ENCODE assay signal across 8 mouse cellular contexts in genomic region chr6:99521038-99521640, GRCm38 (mm10). TPM values are rescaled to one million over a fixed set of nuclear protein-coding genes. Genes with fewer than 3 reads are reported as not detected.
DNase-seq lines count a peak whose midpoint lies in the region; ATAC-seq and TF ChIP-seq lines count a peak whose summit lies in the region.

No protein-coding gene starts in this region.

- under 1% methylated on average over 53 of the region's 54 CpGs for WGBS in forebrain, embryonic 10.5 days
- WGBS in heart, postnatal 0 days, result under 1% methylated on average over 52 of the region's 54 CpGs
- WGBS in lung, embryonic 16.5 days, result under 1% methylated on average over 50 of the region's 54 CpGs

- TF ChIP-seq CTCF in heart, postnatal 0 days (IDR thresholded peaks at IDR 0.05; ENCODE audit: low read depth), result no peak

- DNase-seq in CD4-positive, CD25-positive, alpha-beta regulatory T cell, adult 2 months (ENCODE audit: low read depth, low spot score), result peak; percentile 51
- peak; percentile 69 for DNase-seq in adrenal gland, postnatal 25 days
- DNase-seq in forebrain, embryonic 10.5 days (ENCODE audit: extremely low spot score, low spot score), result peak; percentile 76
- DNase-seq in heart, postnatal 0 days (ENCODE audit: low spot score), result peak; percentile 66
- peak; percentile 78 to 86 for DNase-seq in kidney, postnatal 4 days
- DNase-seq in ovary, postnatal 36 days (ENCODE audit: low spot score), result peak; percentile 70
- DNase-seq in urinary bladder, adult 2 months (ENCODE audit: low spot score), result peak; percentile 71

- peak; percentile 65 for ATAC-seq in heart, postnatal 0 days (ENCODE audit: insufficient read depth, low read depth)
- peak; percentile 81 for ATAC-seq in lung, embryonic 16.5 days (ENCODE audit: low read depth)

- peak overlapping the region; percentile 100 for H3K27ac ChIP-seq in forebrain, embryonic 10.5 days
- H3K27ac ChIP-seq in heart, postnatal 0 days (ENCODE audit: low read depth), result peak overlapping the region; percentile 99
- H3K27ac ChIP-seq in lung, embryonic 16.5 days (ENCODE audit: low read length), result peak overlapping the region; percentile 99

- peak overlapping the region; percentile 85 for H3K9ac ChIP-seq in heart, postnatal 0 days (replicated peaks; ENCODE audit: low read depth, low read length)
- peak overlapping the region; percentile 77 for H3K9ac ChIP-seq in lung, embryonic 16.5 days (ENCODE audit: low read length)

- TF ChIP-seq EP300 in heart, postnatal 0 days (IDR thresholded peaks at IDR 0.05; ENCODE audit: low read depth), result no peak

- H3K4me3 ChIP-seq in forebrain, embryonic 10.5 days, result peak overlapping the region; percentile 90
- peak overlapping the region; percentile 72 for H3K4me3 ChIP-seq in heart, postnatal 0 days (ENCODE audit: low read depth, low read length)
- H3K4me3 ChIP-seq in lung, embryonic 16.5 days (ENCODE audit: low read length), result peak overlapping the region; percentile 87

- no peaks in the 10 kb centered on the region for H3K9me3 ChIP-seq in forebrain, embryonic 10.5 days
- no peaks in the 10 kb centered on the region for H3K9me3 ChIP-seq in heart, postnatal 0 days (replicated peaks; ENCODE audit: control insufficient read depth, low read length)
- no peaks in the 10 kb centered on the region for H3K9me3 ChIP-seq in lung, embryonic 16.5 days (ENCODE audit: control insufficient read depth, low read length)

- peaks cover 74% of the 10 kb centered on the region for H3K4me1 ChIP-seq in forebrain, embryonic 10.5 days
- no peaks in the 10 kb centered on the region for H3K4me1 ChIP-seq in heart, postnatal 0 days (ENCODE audit: control insufficient read depth, insufficient read depth)
- H3K4me1 ChIP-seq in lung, embryonic 16.5 days (replicated peaks; ENCODE audit: control insufficient read depth, insufficient read depth, low read length), result peaks cover 12% of the 10 kb centered on the region

- peak overlapping the region; percentile 93 for H3K4me2 ChIP-seq in heart, postnatal 0 days (ENCODE audit: low read depth, low read length)
- peak overlapping the region; percentile 86 for H3K4me2 ChIP-seq in lung, embryonic 16.5 days (ENCODE audit: low read depth, low read length)

- no peaks in the 10 kb centered on the region for H3K27me3 ChIP-seq in forebrain, embryonic 10.5 days (ENCODE audit: poor library complexity, severe bottlenecking)
- no peaks in the 10 kb centered on the region for H3K27me3 ChIP-seq in heart, postnatal 0 days (ENCODE audit: control insufficient read depth, insufficient read depth, low read length)
- no peaks in the 10 kb centered on the region for H3K27me3 ChIP-seq in lung, embryonic 16.5 days (ENCODE audit: control insufficient read depth, insufficient read depth, low read depth, low read length)

- H3K36me3 ChIP-seq in forebrain, embryonic 10.5 days (replicated peaks), result peaks cover 1% of the 10 kb centered on the region
- no peaks in the 10 kb centered on the region for H3K36me3 ChIP-seq in heart, postnatal 0 days (replicated peaks; ENCODE audit: control insufficient read depth, insufficient read depth, low read length)
- H3K36me3 ChIP-seq in lung, embryonic 16.5 days (ENCODE audit: control insufficient read depth, insufficient read depth, low read length), result no peaks in the 10 kb centered on the region

RNA-seq across cellular contexts. Expression of gene Foxp1, which starts 1.4 kb away (rescaled TPM):
- 51.1 and 58.1 TPM in 2 replicates for total RNA-seq in adrenal gland, postnatal 25 days (2021)
- polyA plus RNA-seq in forebrain, embryonic 10.5 days (2016; fragmentation: Nextera tagmentation; extraction: Ambion mirVana), result 57.8 and 64.8 TPM in 2 replicates
- total RNA-seq in heart, postnatal 0 days (2014; rRNA removed; ENCODE audit: low replicate concordance), result 88.1 and 96.1 TPM in 2 replicates
- polyA plus RNA-seq in heart, postnatal 0 days (2015; fragmentation: Nextera tagmentation; extraction: Ambion mirVana), result 39.5 and 40.7 TPM in 2 replicates
- polyA plus RNA-seq in lung, embryonic 16.5 days (2015; fragmentation: Nextera tagmentation; extraction: Ambion mirVana), result 104 and 116 TPM in 2 replicates
- polyA plus RNA-seq in urinary bladder, adult 2 months (2012; rRNA removed), result 46.5 and 67.6 TPM in 2 replicates

Comparison
In these comparisons a context has a peak if more than half of its experiments do, and no peak if none do; other contexts are left out.
1. Peak in every context shown above with its lines: DNase-seq, ATAC-seq, H3K4me3 ChIP-seq and H3K27ac ChIP-seq.